Mouse (Mus musculus): ENCODE measurements around the gene Vmn2r56. TPM values are rescaled to one million over a fixed set of nuclear protein-coding genes. Genes with fewer than 3 reads are reported as not detected.
A peak's percentile ranks its signal among the peaks of the same experiment; 100 is the strongest.
"Not testable (repeated sequence)": the region's sequence is repeated elsewhere in the genome, so short reads cannot be mapped to it uniquely, and the experiment has no call there.

Gene Vmn2r56
- polyA plus RNA-seq (2015; fragmentation: Nextera tagmentation; extraction: Ambion mirVana), result not detected in 2 replicates

DNA sequence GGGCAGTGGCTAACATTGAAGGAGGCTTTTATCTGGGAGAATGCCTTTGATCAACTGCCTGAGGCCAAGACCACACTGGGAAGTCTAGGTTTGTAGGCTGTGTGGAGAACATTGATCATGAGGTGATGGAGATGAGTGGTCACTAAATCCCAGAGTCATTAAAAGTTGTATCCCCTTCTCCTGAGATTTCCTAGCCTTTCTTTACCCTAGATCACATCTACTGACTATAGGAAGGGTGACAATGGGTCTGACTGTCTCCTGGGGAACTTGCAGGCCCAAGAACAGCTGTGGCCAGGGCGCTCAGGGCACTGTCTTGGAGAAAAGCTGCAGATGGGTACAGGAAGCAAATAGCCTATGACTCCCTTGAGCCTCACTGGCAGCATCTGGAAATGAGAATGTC lies at the start of gene Vmn2r56:
Gene Vmn2r56, minus strand, starts transcription at position 101 of the 400 bp plus-strand sequence.
- no peak for ATAC-seq (ENCODE audit: borderline replicate concordance, extremely low read depth, low FRiP score, low TSS enrichment)
- H3K9ac ChIP-seq, result no peak within 1 kb of the TSS
- no peaks in the 10 kb centered on the region for H3K4me1 ChIP-seq
- H3K9me3 ChIP-seq, result no peaks in the 10 kb centered on the region
- H3K4me3 ChIP-seq, result no peak within 1 kb of the TSS
- no peaks in the 10 kb centered on the region for H3K36me3 ChIP-seq
- H3K4me2 ChIP-seq, result no peak within 1 kb of the TSS
- WGBS, result 32% methylated on average over 1 of the region's 1 CpGs
- no peaks in the 10 kb centered on the region for H3K27me3 ChIP-seq
- no peak within 1 kb of the TSS for H3K27ac ChIP-seq

DNA sequence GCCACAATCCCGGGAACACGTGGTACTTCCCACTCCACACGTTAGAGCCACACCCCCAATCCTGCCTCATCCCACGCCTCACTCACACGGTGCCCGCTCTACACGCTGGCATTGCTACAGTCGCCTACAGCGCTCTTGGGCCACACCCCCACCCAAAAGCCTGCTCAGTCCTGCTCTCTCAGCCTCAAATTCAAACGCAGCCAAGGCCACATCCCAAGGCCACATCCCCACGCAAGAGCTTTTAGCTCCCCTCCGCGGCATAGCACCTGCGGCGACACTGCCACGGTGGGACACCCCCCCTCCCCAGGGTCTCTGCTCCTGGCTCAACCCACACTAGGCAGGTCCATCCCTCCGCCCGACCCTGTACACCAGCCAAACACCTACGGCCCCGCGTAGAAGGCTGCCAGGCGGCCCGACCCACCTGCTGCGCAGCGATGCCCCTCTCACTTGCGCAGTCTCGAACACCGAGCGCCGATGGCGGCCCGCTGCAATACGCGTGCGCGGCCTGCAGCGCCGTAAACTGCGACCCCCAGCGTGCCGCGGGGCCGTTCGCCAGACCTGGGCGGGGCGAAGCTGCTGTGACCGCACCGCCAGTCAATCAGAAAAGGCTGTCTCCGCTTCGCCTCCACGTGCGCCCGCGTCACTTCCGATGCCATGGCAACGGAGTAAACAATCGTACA lies 45.5 kb upstream of the Vmn2r56 start:
- H3K4me2 ChIP-seq, result peak overlapping the region; percentile 96
- H3K27ac ChIP-seq, result no peak overlapping the region
- H3K27me3 ChIP-seq, result no peaks in the 10 kb centered on the region
- H3K9me3 ChIP-seq, result no peaks in the 10 kb centered on the region
- H3K9ac ChIP-seq, result peak overlapping the region; percentile 55
- ATAC-seq (ENCODE audit: borderline replicate concordance, extremely low read depth, low FRiP score, low TSS enrichment), result peak; percentile 90
- H3K4me1 ChIP-seq, result peaks cover 10% of the 10 kb centered on the region
- H3K4me3 ChIP-seq, result peak overlapping the region; percentile 63
- peaks cover under 1% of the 10 kb centered on the region; the same call in 1 of the 2 replicates for H3K36me3 ChIP-seq
- WGBS, result under 1% methylated on average over 57 of the region's 57 CpGs

DNA sequence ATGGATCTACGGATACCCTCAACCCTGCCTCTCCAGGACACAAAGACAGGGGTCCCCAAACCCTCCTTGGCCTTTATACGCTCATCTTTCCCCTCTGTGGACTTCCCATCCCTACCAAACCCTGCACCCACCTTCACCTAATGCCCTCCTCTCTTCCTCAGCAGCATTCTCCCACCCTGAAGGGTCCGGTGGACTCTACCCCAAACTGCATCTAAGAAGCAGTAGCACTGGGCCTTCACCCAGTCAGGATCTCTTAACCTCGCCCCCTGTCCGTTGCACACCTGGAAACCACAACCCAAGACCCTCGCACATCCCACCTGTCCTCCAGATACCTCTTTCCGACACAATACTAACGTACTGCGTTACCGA lies 45.0 kb upstream of the Vmn2r56 start:
- Histone ChIP-seq H3K9ac (peak overlapping the region; percentile 55), H3K4me1 (peaks cover 10% of the 10 kb centered on the region), H3K27me3 (no peaks in the 10 kb centered on the region), H3K4me3 (peak overlapping the region; percentile 63), H3K4me2 (peak overlapping the region; percentile 96), H3K9me3 (no peaks in the 10 kb centered on the region), H3K27ac (no peak overlapping the region), H3K36me3 (peaks cover 6% of the 10 kb centered on the region)
- no peak; the same call in 1 of the 2 replicates for ATAC-seq (ENCODE audit: borderline replicate concordance, extremely low read depth, low FRiP score, low TSS enrichment)
- 15% methylated on average over 10 of the region's 10 CpGs for WGBS

DNA sequence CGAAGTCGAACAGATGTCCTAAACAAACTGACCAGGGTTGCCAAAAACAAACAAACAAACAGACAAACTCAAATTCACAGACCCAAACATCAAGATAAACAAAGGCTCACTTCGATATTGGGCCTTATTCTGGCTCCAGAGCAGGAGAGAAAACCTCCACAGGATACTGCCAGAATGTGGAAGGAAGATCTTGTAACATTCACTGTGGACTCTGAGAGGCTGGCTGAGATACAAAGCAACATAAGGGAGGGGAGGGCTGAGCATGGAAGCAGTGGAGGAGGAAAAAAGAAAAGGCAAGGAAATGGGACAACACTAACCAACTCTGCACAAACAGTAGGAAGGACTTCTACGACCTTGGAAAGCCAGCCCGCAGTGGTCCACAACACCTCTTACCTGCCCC lies 44.3 kb upstream of the Vmn2r56 start:
- WGBS, result 76% methylated on average over 5 of the region's 5 CpGs
- Histone ChIP-seq H3K4me2 (peak overlapping the region; percentile 96; the same call in 1 of the 2 replicates), H3K9me3 (no peaks in the 10 kb centered on the region), H3K9ac (no peak overlapping the region), H3K27me3 (no peaks in the 10 kb centered on the region), H3K27ac (no peak overlapping the region), H3K36me3 (peaks cover 11% of the 10 kb centered on the region), H3K4me1 (peaks cover 10% of the 10 kb centered on the region), H3K4me3 (no peak overlapping the region)
- ATAC-seq (ENCODE audit: borderline replicate concordance, extremely low read depth, low FRiP score, low TSS enrichment), result no peak

DNA sequence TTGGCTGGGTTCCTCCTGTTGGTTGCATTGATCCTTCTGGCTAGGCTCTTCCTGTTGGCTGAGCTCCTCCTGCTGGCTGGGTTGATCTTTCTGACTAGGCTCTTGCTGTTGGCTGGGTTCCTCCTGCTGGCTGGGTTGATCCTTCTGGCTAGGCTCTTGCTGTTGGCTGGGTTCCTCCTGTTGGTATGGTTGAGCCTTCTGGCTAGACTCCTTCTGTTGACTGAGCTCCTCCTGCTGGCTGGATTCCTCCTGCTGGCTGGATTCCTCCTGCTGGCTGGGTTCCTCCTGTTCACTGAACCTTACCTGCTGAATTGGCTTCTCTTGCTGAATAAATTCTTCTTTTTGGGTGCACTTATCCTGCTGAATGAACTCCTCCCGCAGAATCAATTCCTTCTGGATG lies 39.8 kb upstream of the Vmn2r56 start:
- H3K36me3 ChIP-seq, result peaks cover 15% of the 10 kb centered on the region
- H3K4me1 ChIP-seq, result peaks cover 3% of the 10 kb centered on the region; the same call in 1 of the 2 replicates
- H3K27me3 ChIP-seq, result no peaks in the 10 kb centered on the region
- H3K4me3 ChIP-seq, result no peak overlapping the region
- H3K9ac ChIP-seq, result no peak overlapping the region
- H3K4me2 ChIP-seq, result no peak overlapping the region
- WGBS, result 87% methylated on average over 1 of the region's 1 CpGs
- ATAC-seq (ENCODE audit: borderline replicate concordance, extremely low read depth, low FRiP score, low TSS enrichment), result no peak
- H3K9me3 ChIP-seq, result no peaks in the 10 kb centered on the region
- H3K27ac ChIP-seq, result no peak overlapping the region

DNA sequence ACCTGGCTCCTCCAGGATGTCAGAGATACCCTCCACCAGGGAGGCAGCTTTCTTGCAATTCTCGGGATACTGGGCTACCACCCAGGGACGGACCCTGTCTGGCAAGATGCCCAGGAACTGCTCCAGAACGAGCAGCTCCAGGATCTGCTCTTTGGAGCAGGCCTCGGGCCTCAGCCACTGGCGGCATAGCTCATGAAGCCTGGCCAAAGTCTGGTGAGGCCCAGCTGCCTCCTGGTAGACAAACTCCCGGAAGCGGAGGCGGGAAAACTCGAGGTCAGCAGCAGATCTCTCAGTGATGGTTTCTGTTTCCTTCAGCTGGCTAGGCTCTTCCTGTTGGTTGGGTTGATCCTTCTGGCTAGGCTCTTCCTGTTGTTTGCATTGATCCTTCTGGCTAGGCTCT lies 39.3 kb upstream of the Vmn2r56 start:
- H3K4me1 ChIP-seq, result no peaks in the 10 kb centered on the region
- H3K27ac ChIP-seq, result no peak overlapping the region
- H3K27me3 ChIP-seq, result no peaks in the 10 kb centered on the region
- H3K4me3 ChIP-seq, result no peak overlapping the region
- H3K9ac ChIP-seq, result no peak overlapping the region
- H3K36me3 ChIP-seq, result peaks cover 19% of the 10 kb centered on the region
- H3K4me2 ChIP-seq, result no peak overlapping the region
- no peaks in the 10 kb centered on the region for H3K9me3 ChIP-seq
- WGBS, result 80% methylated on average over 9 of the region's 9 CpGs
- ATAC-seq (ENCODE audit: borderline replicate concordance, extremely low read depth, low FRiP score, low TSS enrichment), result no peak

DNA sequence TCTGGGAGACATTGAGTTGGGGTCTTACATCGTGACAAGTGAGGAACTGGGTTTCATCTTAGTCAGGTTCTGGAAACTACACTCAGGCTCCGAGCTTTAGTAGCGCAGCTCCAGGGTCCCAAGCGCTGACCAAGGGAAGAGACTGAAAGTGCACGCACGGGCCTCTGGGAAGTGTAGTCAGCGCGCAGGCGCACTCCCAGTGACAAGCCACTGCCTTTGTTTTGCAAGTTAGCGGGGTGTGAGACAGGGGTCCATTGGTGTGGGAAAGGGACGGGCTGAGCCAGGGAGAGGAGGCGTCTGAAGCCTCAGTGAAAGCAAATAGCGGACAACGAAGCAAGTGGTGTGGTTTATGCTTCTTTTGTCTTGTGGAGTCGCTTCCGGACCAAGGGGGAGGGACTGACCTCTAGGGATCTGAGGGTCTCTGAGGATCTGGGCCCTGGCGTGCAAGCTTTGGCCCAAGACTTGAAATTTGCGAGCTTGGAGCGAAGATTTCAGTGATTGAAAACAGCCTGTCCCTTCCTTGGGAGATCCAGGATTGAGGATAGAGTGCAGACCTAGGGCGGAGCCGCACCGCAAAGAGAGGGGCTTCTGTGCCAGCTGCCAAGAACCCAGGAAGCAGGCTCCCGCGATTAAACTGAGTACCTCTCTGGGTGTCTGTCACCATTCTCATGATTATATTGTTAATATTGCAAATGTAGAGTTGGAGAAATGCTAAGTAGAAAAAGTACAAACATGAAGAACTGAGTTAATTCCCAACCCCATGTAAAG lies 14.8 kb upstream of the Vmn2r56 start:
- no peak overlapping the region for H3K4me3 ChIP-seq
- no peaks in the 10 kb centered on the region for H3K36me3 ChIP-seq
- 70% methylated on average over 24 of the region's 24 CpGs for WGBS
- no peak overlapping the region for H3K27ac ChIP-seq
- peak overlapping the region; percentile 27; the same call in 1 of the 2 replicates for H3K4me2 ChIP-seq
- ATAC-seq (ENCODE audit: borderline replicate concordance, extremely low read depth, low FRiP score, low TSS enrichment), result no peak
- no peaks in the 10 kb centered on the region for H3K9me3 ChIP-seq
- no peak overlapping the region for H3K9ac ChIP-seq
- H3K4me1 ChIP-seq, result no peaks in the 10 kb centered on the region
- no peaks in the 10 kb centered on the region for H3K27me3 ChIP-seq

DNA sequence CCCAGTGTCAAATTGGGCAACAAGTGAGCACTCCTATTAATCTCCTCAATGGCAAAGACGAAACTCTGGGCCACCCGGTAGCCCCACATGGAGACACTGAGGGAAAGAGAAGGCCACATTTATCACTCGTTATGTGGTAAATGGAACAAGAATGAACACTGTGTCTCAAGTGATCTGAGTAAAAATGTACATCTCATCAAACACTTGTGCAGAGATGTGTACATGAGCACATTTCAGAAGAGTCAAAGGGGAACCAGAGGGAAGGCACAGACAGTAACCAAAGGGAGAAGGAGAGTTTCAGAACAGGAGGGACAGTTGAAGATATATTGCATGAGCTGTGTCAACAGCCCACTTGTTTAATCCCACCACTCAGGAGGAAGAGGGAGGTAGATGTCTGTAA lies 49.9 kb downstream of the Vmn2r56 start, which contains the start of gene Vmn2r55:
Gene Vmn2r55, minus strand, starts transcription at position 101 of the 400 bp plus-strand sequence.
- H3K36me3 ChIP-seq; H3K4me1 ChIP-seq; H3K9ac ChIP-seq; H3K9me3 ChIP-seq; H3K27me3 ChIP-seq; ATAC-seq (ENCODE audit: borderline replicate concordance, extremely low read depth, low FRiP score, low TSS enrichment); H3K4me2 ChIP-seq; H3K4me3 ChIP-seq; H3K27ac ChIP-seq: not testable (repeated sequence)
- 80% methylated on average over 3 of the region's 3 CpGs for WGBS

DNA sequence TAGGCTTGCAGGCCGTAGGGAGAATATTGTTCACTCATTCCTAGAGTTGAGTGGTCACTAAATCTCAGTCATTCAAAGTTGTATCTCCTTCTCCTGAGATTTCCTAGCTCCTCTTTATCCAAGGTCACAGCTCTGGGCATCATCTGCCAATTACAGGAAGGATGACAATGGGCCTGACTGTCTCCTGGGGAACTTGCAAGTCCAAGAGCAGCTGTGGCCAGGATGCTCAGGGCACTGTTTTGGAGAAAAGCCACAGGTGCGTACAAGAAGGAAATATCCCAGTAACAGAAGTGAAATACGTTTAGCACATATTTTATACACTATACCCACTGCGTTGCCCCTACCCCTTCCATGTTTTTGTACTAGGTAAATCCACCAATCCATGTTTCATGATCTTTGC lies 94.6 kb downstream of the Vmn2r56 start, which contains the start of gene Vmn2r54:
Gene Vmn2r54, minus strand, starts transcription at position 101 of the 400 bp plus-strand sequence.
- not testable (repeated sequence) for H3K27me3 ChIP-seq; H3K4me1 ChIP-seq; H3K9me3 ChIP-seq; H3K4me2 ChIP-seq; ATAC-seq (ENCODE audit: borderline replicate concordance, extremely low read depth, low FRiP score, low TSS enrichment); H3K36me3 ChIP-seq; H3K4me3 ChIP-seq; H3K9ac ChIP-seq; H3K27ac ChIP-seq
- 61% methylated on average over 3 of the region's 4 CpGs for WGBS

Other genes with a start within 250 kb of the Vmn2r56 start
- not detected in 2 replicates for gene 2900092C05Rik, start 222.5 kb downstream of the Vmn2r56 start, polyA plus RNA-seq (2015; fragmentation: Nextera tagmentation; extraction: Ambion mirVana)
- not detected in 2 replicates for gene Vmn2r53, start 126.2 kb downstream of the Vmn2r56 start, polyA plus RNA-seq (2015; fragmentation: Nextera tagmentation; extraction: Ambion mirVana)
- not detected in 2 replicates for gene Vmn2r54, start 94.7 kb downstream of the Vmn2r56 start, polyA plus RNA-seq (2015; fragmentation: Nextera tagmentation; extraction: Ambion mirVana)
- gene Vmn2r55, start 50.0 kb downstream of the Vmn2r56 start, polyA plus RNA-seq (2015; fragmentation: Nextera tagmentation; extraction: Ambion mirVana), result not detected in 2 replicates
- 6.0 and 6.6 TPM in 2 replicates for gene Zscan18, start 68.6 kb upstream of the Vmn2r56 start, polyA plus RNA-seq (2015; fragmentation: Nextera tagmentation; extraction: Ambion mirVana)
- gene Zfp329, start 83.9 kb upstream of the Vmn2r56 start, polyA plus RNA-seq (2015; fragmentation: Nextera tagmentation; extraction: Ambion mirVana), result 12.5 and 14.2 TPM in 2 replicates
- 40.0 and 48.4 TPM in 2 replicates for gene Zfp110, start 99.8 kb upstream of the Vmn2r56 start, polyA plus RNA-seq (2015; fragmentation: Nextera tagmentation; extraction: Ambion mirVana)
- 4.9 and 5.2 TPM in 2 replicates for gene Zfp128, start 146.2 kb upstream of the Vmn2r56 start, polyA plus RNA-seq (2015; fragmentation: Nextera tagmentation; extraction: Ambion mirVana)
- 16.1 and 17.1 TPM in 2 replicates for gene Zscan22, start 162.8 kb upstream of the Vmn2r56 start, polyA plus RNA-seq (2015; fragmentation: Nextera tagmentation; extraction: Ambion mirVana)
- 1,008 and 1,109 TPM in 2 replicates for gene Rps5, start 187.3 kb upstream of the Vmn2r56 start, polyA plus RNA-seq (2015; fragmentation: Nextera tagmentation; extraction: Ambion mirVana)
- 0.98 and 1.3 TPM in 2 replicates for gene Rnf225, start 192.4 kb upstream of the Vmn2r56 start, polyA plus RNA-seq (2015; fragmentation: Nextera tagmentation; extraction: Ambion mirVana)
- gene Zfp324, start 230.8 kb upstream of the Vmn2r56 start, polyA plus RNA-seq (2015; fragmentation: Nextera tagmentation; extraction: Ambion mirVana), result 10.9 and 11.0 TPM in 2 replicates
- gene Zfp446, start 242.8 kb upstream of the Vmn2r56 start, polyA plus RNA-seq (2015; fragmentation: Nextera tagmentation; extraction: Ambion mirVana), result 9.7 and 10.5 TPM in 2 replicates

All from lung, embryonic 15.5 days (tissue).